Mouse (Mus musculus) liver, embryonic 14.5 days (tissue): ENCODE results near the gene Tfb1m. TPM values are rescaled to one million over a fixed set of nuclear protein-coding genes. Genes with fewer than 3 reads are reported as not detected.
A peak's percentile ranks its signal among the peaks of the same experiment; 100 is the strongest.

Source experiments
- ATAC-seq: fragments of 200-750 bp; cut with Nextera tagmentation; 2 replicates; pipeline ENCODE4 v1.8.0; 2017; ENCODE audit warnings: moderate number of reproducible peaks, mild to moderate bottlenecking, moderate library complexity; ENCODE audit not compliant: insufficient read depth
- DNase-seq, 3 experiments: peaks; one replicate each; pipeline ENCODE4 v3.0.0-alpha.2; 2012 to 2013; ENCODE audit warnings: low read depth in 3 of 3, low spot score in 3 of 3
- H3K27ac ChIP-seq: fragments of 300-500 bp; sonication (generic); 2 replicates; pipeline ENCODE4 v1.5.1; 2014; ENCODE audit warnings: moderate library complexity, mild to moderate bottlenecking, control low read depth, inconsistent platforms
- H3K27me3 ChIP-seq: fragments of 300-500 bp; sonication (generic); 2 replicates; pipeline ENCODE4 v1.6.1; 2014; ENCODE audit warnings: mild to moderate bottlenecking, low read length, moderate library complexity; ENCODE audit not compliant: control insufficient read depth, insufficient read depth
- H3K36me3 ChIP-seq: fragments of 300-500 bp; sonication (generic); replicated peaks from 2 replicates; pipeline ENCODE4 v1.6.1; 2014; ENCODE audit warnings: low read depth; ENCODE audit not compliant: control insufficient read depth, insufficient read depth
- H3K4me1 ChIP-seq, 2 experiments: fragments of 200-500 bp in 1 of 2; fragments of 300-500 bp in 1 of 2; sonication (generic) in 1 of 2; replicated peaks; 2 replicates each; pipeline ENCODE4 v1.6.1; 2012 to 2014; ENCODE audit warnings: antibody characterized with exemption in 1 of 2, inconsistent platforms in 1 of 2, low read length in 1 of 2; ENCODE audit not compliant: control insufficient read depth in 2 of 2, insufficient read depth in 2 of 2
- H3K4me2 ChIP-seq: fragments of 300-500 bp; sonication (generic); 2 replicates; pipeline ENCODE4 v1.6.1; 2014; ENCODE audit warnings: low read depth, mild to moderate bottlenecking, control low read depth, moderate library complexity
- H3K4me3 ChIP-seq, 2 experiments: fragments of 200-500 bp in 1 of 2; fragments of 300-500 bp in 1 of 2; sonication (generic) in 1 of 2; 2 replicates each; pipeline ENCODE4 v1.5.1; 2012 to 2014; ENCODE audit warnings: low read depth in 2 of 2, low read length in 2 of 2, mild to moderate bottlenecking in 2 of 2, control low read depth in 1 of 2, inconsistent platforms in 1 of 2, moderate library complexity in 1 of 2; ENCODE audit not compliant: insufficient read depth in 1 of 2
- H3K9ac ChIP-seq: fragments of 300-500 bp; sonication (generic); replicated peaks from 2 replicates; pipeline ENCODE4 v1.6.1; 2014; ENCODE audit warnings: mild to moderate bottlenecking, control low read depth, moderate library complexity
- H3K9me3 ChIP-seq: fragments of 300-500 bp; sonication (generic); 2 replicates; pipeline ENCODE4 v1.6.1; 2016; ENCODE audit warnings: low read length, mixed read lengths; ENCODE audit not compliant: control insufficient read depth
- CTCF ChIP-seq: IDR thresholded peaks from 2 replicates; pipeline ENCODE4 v1.5.1; 2016; ENCODE audit warnings: antibody characterized with exemption, low read depth, control low read depth
- EP300 ChIP-seq: IDR thresholded peaks from 2 replicates; pipeline ENCODE4 v1.6.1; 2016; ENCODE audit warnings: antibody characterized with exemption, low read depth
- WGBS: fragments of 180-500 bp; shearing (Covaris S2); extraction: QIAGEN DNeasy Blood & Tissue Kit; methylation state at CpG from one replicate; pipeline ENCODE4 v1.1.7; 2014; ENCODE audit not compliant: insufficient replicate concordance; 5-methylcytosine and 5-hydroxymethylcytosine counted together
- polyA plus RNA-seq, 2 experiments: library from polyadenylated mRNA; depleted of rRNA in 1 of 2; stranded (reverse) in 1 of 2; unstranded in 1 of 2; fragments of >200 nt; fragmentation: Nextera tagmentation in 1 of 2; extraction: Ambion mirVana in 1 of 2; gene quantifications; 2 replicates each; pipeline versions ENCODE4 v1.2.1 to v1.2.3; 2012 to 2014

Tfb1m gene
- polyA plus RNA-seq, 2 experiments = 9.8 to 12.9 TPM

GRCm38 (mm10) chr17:3547725-3548124, 9.9 kb downstream of the Tfb1m start:
- H3K4me2 ChIP-seq = no peak overlapping the region
- no peaks in the 10 kb centered on the region for H3K4me1 ChIP-seq
- H3K9me3 ChIP-seq = no peaks in the 10 kb centered on the region
- H3K27me3 ChIP-seq = no peaks in the 10 kb centered on the region
- no peak overlapping the region for H3K9ac ChIP-seq
- H3K27ac ChIP-seq = no peak overlapping the region
- ATAC-seq (no peak), DNase-seq (no peak)
- no peak overlapping the region for H3K4me3 ChIP-seq
- TF ChIP-seq EP300 = no peak
- TF ChIP-seq CTCF = no peak
- WGBS = 60% methylated on average over 7 of the region's 7 CpGs
- H3K36me3 ChIP-seq = no peaks in the 10 kb centered on the region; the same call in 1 of the 2 replicates

DNA sequence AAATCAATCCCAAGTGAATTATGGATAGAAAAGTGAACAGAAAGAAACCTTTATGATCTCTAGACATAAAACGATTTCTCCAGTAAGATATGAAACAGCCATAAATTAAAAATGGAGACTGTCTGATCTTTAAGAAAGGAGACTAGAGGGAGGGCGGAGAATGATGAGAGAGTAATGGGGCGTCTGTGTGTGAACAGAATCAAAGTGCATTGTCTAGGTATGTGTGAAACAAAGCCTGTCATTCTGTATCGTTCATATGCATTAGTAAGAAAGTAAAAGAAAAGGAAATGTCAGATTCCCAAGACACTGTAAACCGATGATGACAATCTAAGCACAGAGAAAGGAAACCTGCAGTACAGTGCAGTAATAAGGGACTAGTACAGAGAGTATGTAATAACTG, 16.5 kb downstream of the Tfb1m start:
- no peak for ATAC-seq
- no peak overlapping the region for H3K4me2 ChIP-seq
- no peak overlapping the region for H3K27ac ChIP-seq
- no peak overlapping the region for H3K4me3 ChIP-seq
- H3K9ac ChIP-seq = no peak overlapping the region
- H3K4me1 ChIP-seq = no peaks in the 10 kb centered on the region
- no peaks in the 10 kb centered on the region; the same call in 1 of the 2 replicates for H3K36me3 ChIP-seq
- TF ChIP-seq CTCF (no peak), EP300 (no peak)
- H3K27me3 ChIP-seq = no peaks in the 10 kb centered on the region
- 76% methylated on average over 5 of the region's 5 CpGs for WGBS
- no peaks in the 10 kb centered on the region for H3K9me3 ChIP-seq
- DNase-seq = no peak

DNA sequence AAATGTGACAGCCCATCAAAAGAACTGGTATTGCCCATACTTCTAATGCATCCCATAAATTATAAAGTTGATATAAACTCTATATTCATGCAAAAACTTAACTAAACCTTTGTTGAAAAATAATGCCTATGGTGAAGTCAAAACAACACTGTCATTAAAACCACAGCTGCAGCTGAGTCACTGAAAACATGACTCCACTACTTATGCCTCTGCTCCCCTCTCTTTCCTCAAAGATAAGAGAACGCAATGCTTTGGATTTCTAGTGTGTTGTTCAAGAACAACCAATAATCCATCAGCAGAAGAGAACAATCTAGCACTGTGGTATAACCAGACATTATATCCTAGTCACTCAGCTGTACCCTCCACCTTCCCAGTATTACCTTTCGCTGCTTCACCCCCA, 17.3 kb downstream of the Tfb1m start:
- no peak for DNase-seq
- TF ChIP-seq EP300 = no peak
- no peak for TF ChIP-seq CTCF

GRCm38 (mm10) chr17:3533425-3533824, 24.2 kb downstream of the Tfb1m start:
- Histone ChIP-seq H3K9me3 (no peaks in the 10 kb centered on the region), H3K27ac (no peak overlapping the region), H3K4me3 (no peak overlapping the region), H3K4me2 (no peak overlapping the region), H3K9ac (no peak overlapping the region), H3K36me3 (no peaks in the 10 kb centered on the region), H3K27me3 (no peaks in the 10 kb centered on the region), H3K4me1 (peaks cover 0 to 7% of the 10 kb centered on the region in 2 experiments; a peak in 2 of 4 replicates)
- peak; percentile 45; the same call in 1 of the 2 replicates for TF ChIP-seq CTCF
- TF ChIP-seq EP300 = no peak
- ATAC-seq = no peak
- WGBS = 31% methylated on average over 1 of the region's 1 CpGs
- DNase-seq = no peak

More for the DNA sequence above, 17.3 kb downstream of the Tfb1m start:
- Histone ChIP-seq H3K4me3 (no peak overlapping the region), H3K27ac (no peak overlapping the region), H3K9me3 (no peaks in the 10 kb centered on the region), H3K27me3 (no peaks in the 10 kb centered on the region), H3K36me3 (no peaks in the 10 kb centered on the region; the same call in 1 of the 2 replicates), H3K9ac (no peak overlapping the region), H3K4me2 (no peak overlapping the region), H3K4me1 (no peaks in the 10 kb centered on the region)
- 71% methylated on average over 2 of the region's 2 CpGs for WGBS
- no peak for ATAC-seq

DNA sequence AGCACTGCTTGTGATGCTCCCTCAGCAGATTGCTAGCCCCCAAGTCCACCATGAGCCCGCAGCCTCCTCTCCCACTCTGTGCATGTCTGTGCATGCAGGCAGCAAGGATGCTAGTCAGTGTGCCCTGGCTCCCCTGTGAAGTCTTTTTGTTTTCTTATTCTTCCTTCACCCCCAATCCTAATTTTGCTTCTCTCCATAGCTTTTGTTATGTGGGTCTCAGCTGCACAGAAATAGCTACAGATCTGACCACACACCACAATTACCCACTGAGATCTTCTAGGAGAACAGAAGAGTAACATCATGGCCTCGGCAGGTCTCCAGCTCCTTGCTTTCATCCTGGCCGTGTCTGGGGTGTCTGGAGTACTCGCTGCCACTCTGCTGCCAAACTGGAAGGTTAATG, 25.3 kb downstream of the Tfb1m start, which contains the start of gene Cldn20:
Cldn20 (plus strand) TSS at position 301 of the 400 bp plus-strand sequence.
- TF ChIP-seq EP300 (no peak), CTCF (no peak)
- Histone ChIP-seq H3K4me3 (no peak within 1 kb of the TSS), H3K4me1 (peaks cover 11 to 15% of the 10 kb centered on the region in 2 experiments), H3K9ac (no peak within 1 kb of the TSS), H3K9me3 (no peaks in the 10 kb centered on the region), H3K4me2 (no peak within 1 kb of the TSS), H3K27me3 (no peaks in the 10 kb centered on the region), H3K27ac (no peak within 1 kb of the TSS), H3K36me3 (no peaks in the 10 kb centered on the region)
- no peak for ATAC-seq
- DNase-seq = no peak
- WGBS = 76% methylated on average over 4 of the region's 4 CpGs
